Mouse (Mus musculus) neural tube, embryonic 15.5 days (tissue): ENCODE results near the gene Urgcp. TPM values are rescaled to one million over a fixed set of nuclear protein-coding genes. Genes with fewer than 3 reads are reported as not detected.

Experiments
- ATAC-seq: fragments of 200-750 bp; cut with Nextera tagmentation; 2 replicates; pipeline ENCODE4 v1.8.0; 2017; ENCODE audit warnings: mild to moderate bottlenecking, moderate TSS enrichment, moderate library complexity; ENCODE audit not compliant: low FRiP score
- H3K27ac ChIP-seq: fragments of 300-500 bp; sonication (generic); replicated peaks from 2 replicates; pipeline ENCODE4 v1.5.1; 2015; ENCODE audit warnings: mild to moderate bottlenecking, inconsistent platforms
- H3K27me3 ChIP-seq: fragments of 300-500 bp; sonication (generic); replicated peaks from 2 replicates; pipeline ENCODE4 v1.6.1; 2015; ENCODE audit warnings: inconsistent platforms
- H3K36me3 ChIP-seq: fragments of 300-500 bp; sonication (generic); 2 replicates; pipeline ENCODE4 v1.6.1; 2015; ENCODE audit warnings: inconsistent platforms
- H3K4me1 ChIP-seq: fragments of 300-500 bp; sonication (generic); 2 replicates; pipeline ENCODE4 v1.6.1; 2015; ENCODE audit warnings: inconsistent platforms
- H3K4me2 ChIP-seq: fragments of 300-500 bp; sonication (generic); 2 replicates; pipeline ENCODE4 v1.6.1; 2015; ENCODE audit warnings: inconsistent platforms, mild to moderate bottlenecking, moderate library complexity
- H3K4me3 ChIP-seq: fragments of 300-500 bp; sonication (generic); replicated peaks from 2 replicates; pipeline ENCODE4 v1.5.1; 2015; ENCODE audit warnings: mild to moderate bottlenecking, inconsistent platforms
- H3K9ac ChIP-seq: fragments of 300-500 bp; sonication (generic); replicated peaks from 2 replicates; pipeline ENCODE4 v1.6.1; 2015; ENCODE audit warnings: mild to moderate bottlenecking, inconsistent platforms
- H3K9me3 ChIP-seq: fragments of 300-500 bp; sonication (generic); replicated peaks from 2 replicates; pipeline ENCODE4 v1.6.1; 2016; ENCODE audit warnings: inconsistent platforms
- WGBS: fragments of 180-500 bp; shearing (Covaris S2); methylation state at CpG from one replicate; pipeline ENCODE4 v1.1.7; 2015; ENCODE audit warnings: mixed read lengths; 5-methylcytosine and 5-hydroxymethylcytosine counted together
- polyA plus RNA-seq: library from polyadenylated mRNA; unstranded; fragments of >200 nt; fragmentation: Nextera tagmentation; extraction: Ambion mirVana; gene quantifications from 2 replicates; pipeline ENCODE4 v1.2.1, GENCODE M21; 2015

Urgcp gene
- polyA plus RNA-seq, 1 experiment from 2014 or later, result 34.1 TPM

GRCm38 (mm10) chr11:5780035-5780499, 17.9 kb upstream of the Urgcp start:
- Histone ChIP-seq H3K36me3 (peaks cover 9% of the 10 kb centered on the region), H3K4me2 (no peak overlapping the region), H3K27me3 (no peaks in the 10 kb centered on the region), H3K4me1 (no peaks in the 10 kb centered on the region), H3K4me3 (no peak overlapping the region), H3K9me3 (no peaks in the 10 kb centered on the region), H3K27ac (no peak overlapping the region), H3K9ac (no peak overlapping the region)
- 93% methylated on average over 6 of the region's 6 CpGs for WGBS
- ATAC-seq, result no peak

GRCm38 (mm10) chr11:5778481-5778880, 16.3 kb upstream of the Urgcp start:
- no peaks in the 10 kb centered on the region for H3K9me3 ChIP-seq
- H3K4me2 ChIP-seq, result no peak overlapping the region
- H3K4me1 ChIP-seq, result no peaks in the 10 kb centered on the region
- no peaks in the 10 kb centered on the region for H3K27me3 ChIP-seq
- no peak overlapping the region for H3K27ac ChIP-seq
- 71% methylated on average over 2 of the region's 2 CpGs for WGBS
- no peak overlapping the region for H3K4me3 ChIP-seq
- ATAC-seq, result no peak
- no peak overlapping the region for H3K9ac ChIP-seq
- peaks cover 6% of the 10 kb centered on the region for H3K36me3 ChIP-seq

- no peak for ATAC-seq
- Histone ChIP-seq H3K27ac (no peak overlapping the region), H3K4me2 (no peak overlapping the region), H3K9me3 (no peaks in the 10 kb centered on the region), H3K9ac (no peak overlapping the region), H3K27me3 (no peaks in the 10 kb centered on the region), H3K4me3 (no peak overlapping the region), H3K36me3 (peaks cover 20% of the 10 kb centered on the region), H3K4me1 (peaks cover 7% of the 10 kb centered on the region)
- WGBS, result 89% methylated on average over 6 of the region's 6 CpGs
Measured at GRCm38 (mm10) chr11:5766019-5766418, 3.8 kb upstream of the Urgcp start.

GRCm38 (mm10) chr11:5762633-5762982, 432 bp upstream of the Urgcp start:
- 12% methylated on average over 6 of the region's 6 CpGs for WGBS
- H3K4me3 ChIP-seq, result peak overlapping the region; percentile 85

GRCm38 (mm10) chr11:5753755-5754154, 8.4 kb downstream of the Urgcp start:
- H3K4me2 ChIP-seq, result no peak overlapping the region
- 87% methylated on average over 2 of the region's 2 CpGs for WGBS
- H3K9ac ChIP-seq, result no peak overlapping the region

More at GRCm38 (mm10) chr11:5762633-5762982, 432 bp upstream of the Urgcp start:
- H3K27ac ChIP-seq, result peak overlapping the region; percentile 97
- ATAC-seq, result peak; percentile 49; the same call in 1 of the 2 replicates
- H3K27me3 ChIP-seq, result no peaks in the 10 kb centered on the region
- peak overlapping the region; percentile 91 for H3K9ac ChIP-seq
- H3K4me1 ChIP-seq, result peaks cover 17% of the 10 kb centered on the region
- peak overlapping the region; percentile 65 for H3K4me2 ChIP-seq
- H3K9me3 ChIP-seq, result no peaks in the 10 kb centered on the region
- no peaks in the 10 kb centered on the region for H3K36me3 ChIP-seq

GRCm38 (mm10) chr11:5744951-5745350, 17.2 kb downstream of the Urgcp start:
- no peak overlapping the region for H3K9ac ChIP-seq
- 88% methylated on average over 2 of the region's 2 CpGs for WGBS
- no peaks in the 10 kb centered on the region for H3K36me3 ChIP-seq
- H3K27me3 ChIP-seq, result no peaks in the 10 kb centered on the region
- no peak for ATAC-seq
- no peak overlapping the region for H3K27ac ChIP-seq
- H3K4me2 ChIP-seq, result no peak overlapping the region
- no peaks in the 10 kb centered on the region for H3K9me3 ChIP-seq
- H3K4me1 ChIP-seq, result peaks cover 2% of the 10 kb centered on the region
- H3K4me3 ChIP-seq, result no peak overlapping the region

More at GRCm38 (mm10) chr11:5753755-5754154, 8.4 kb downstream of the Urgcp start:
- Histone ChIP-seq H3K4me3 (no peak overlapping the region), H3K4me1 (no peaks in the 10 kb centered on the region), H3K27ac (no peak overlapping the region), H3K36me3 (0 out of 2 replicates have a peak, but pooled peaks cover 3% of the 10 kb centered on the region), H3K9me3 (0 out of 2 replicates have a peak, but pooled peaks cover 4% of the 10 kb centered on the region), H3K27me3 (no peaks in the 10 kb centered on the region)
- no peak for ATAC-seq

GRCm38 (mm10) chr11:5742106-5742505, 20.1 kb downstream of the Urgcp start:
- Histone ChIP-seq H3K9ac (no peak overlapping the region), H3K27me3 (no peaks in the 10 kb centered on the region), H3K4me1 (peaks cover 7% of the 10 kb centered on the region), H3K9me3 (no peaks in the 10 kb centered on the region), H3K4me3 (no peak overlapping the region), H3K4me2 (no peak overlapping the region), H3K27ac (no peak overlapping the region), H3K36me3 (no peaks in the 10 kb centered on the region)
- no peak for ATAC-seq
- WGBS, result 78% methylated on average over 7 of the region's 7 CpGs

- peak overlapping the region; percentile 88 for H3K4me2 ChIP-seq
- H3K4me1 ChIP-seq, result peaks cover 7% of the 10 kb centered on the region
- H3K4me3 ChIP-seq, result peak overlapping the region; percentile 91
- no peaks in the 10 kb centered on the region for H3K9me3 ChIP-seq
- peak overlapping the region; percentile 95 for H3K9ac ChIP-seq
- peak; percentile 92 for ATAC-seq
- no peaks in the 10 kb centered on the region for H3K27me3 ChIP-seq
- no peaks in the 10 kb centered on the region for H3K36me3 ChIP-seq
- peak overlapping the region; percentile 85 for H3K27ac ChIP-seq
- under 1% methylated on average over 18 of the region's 50 CpGs for WGBS
Measured at GRCm38 (mm10) chr11:5740965-5741627, 21.1 kb downstream of the Urgcp start.

GRCm38 (mm10) chr11:5740599-5740964, 21.6 kb downstream of the Urgcp start:
- no peaks in the 10 kb centered on the region for H3K9me3 ChIP-seq
- H3K4me1 ChIP-seq, result peaks cover 7% of the 10 kb centered on the region
- peak overlapping the region; percentile 91 for H3K4me3 ChIP-seq
- peak overlapping the region; percentile 95 for H3K9ac ChIP-seq
- no peaks in the 10 kb centered on the region for H3K27me3 ChIP-seq
- ATAC-seq, result peak; percentile 77
- peak overlapping the region; percentile 88 for H3K4me2 ChIP-seq
- peak overlapping the region; percentile 85 for H3K27ac ChIP-seq
- no peaks in the 10 kb centered on the region for H3K36me3 ChIP-seq
- under 1% methylated on average over 26 of the region's 26 CpGs for WGBS

GRCm38 (mm10) chr11:5739846-5740245, 22.3 kb downstream of the Urgcp start:
- no peaks in the 10 kb centered on the region for H3K27me3 ChIP-seq
- H3K27ac ChIP-seq, result no peak overlapping the region
- H3K9me3 ChIP-seq, result no peaks in the 10 kb centered on the region
- ATAC-seq, result no peak
- WGBS, result 52% methylated on average over 3 of the region's 3 CpGs
- H3K4me1 ChIP-seq, result peaks cover 7% of the 10 kb centered on the region
- H3K4me2 ChIP-seq, result peak overlapping the region; percentile 88
- peak overlapping the region; percentile 24 for H3K9ac ChIP-seq
- peak overlapping the region; percentile 91 for H3K4me3 ChIP-seq
- H3K36me3 ChIP-seq, result no peaks in the 10 kb centered on the region

GRCm38 (mm10) chr11:5738888-5739632, 23.1 kb downstream of the Urgcp start:
- Histone ChIP-seq H3K27ac (no peak overlapping the region), H3K4me1 (peaks cover 7% of the 10 kb centered on the region), H3K36me3 (no peaks in the 10 kb centered on the region), H3K4me3 (no peak overlapping the region), H3K9me3 (no peaks in the 10 kb centered on the region), H3K4me2 (no peak overlapping the region), H3K27me3 (no peaks in the 10 kb centered on the region), H3K9ac (no peak overlapping the region)
- ATAC-seq, result no peak
- WGBS, result 80% methylated on average over 5 of the region's 5 CpGs

GRCm38 (mm10) chr11:5737137-5737536, 25.0 kb downstream of the Urgcp start:
- no peaks in the 10 kb centered on the region for H3K27me3 ChIP-seq
- no peak for ATAC-seq
- peaks cover 18% of the 10 kb centered on the region for H3K4me1 ChIP-seq
- H3K9ac ChIP-seq, result no peak overlapping the region
- H3K9me3 ChIP-seq, result no peaks in the 10 kb centered on the region
- WGBS, result 96% methylated on average over 5 of the region's 5 CpGs
- no peak overlapping the region for H3K4me2 ChIP-seq
- H3K4me3 ChIP-seq, result no peak overlapping the region
- no peaks in the 10 kb centered on the region for H3K36me3 ChIP-seq
- no peak overlapping the region for H3K27ac ChIP-seq
